10 mouse cellular contexts compared by ENCODE assay signal in genomic region chr16:73105496-73105895, GRCm38 (mm10).
DNase-seq lines count a peak whose midpoint lies in the region; ATAC-seq lines count a peak whose summit lies in the region.
"Had no signal": no experiment of that assay in that cellular context is flagged by ENCODE, and none has a peak within 500 bp of the region (broad histone marks: within the 10 kb centered on the region; RNA-seq: fewer than 3 reads in every experiment).

No protein-coding gene starts in this region.

- ATAC-seq in midbrain, embryonic 13.5 days, result peak; percentile 88
- no peak for ATAC-seq in midbrain, embryonic 11.5 days (ENCODE audit: low FRiP score)
- ATAC-seq in forebrain, embryonic 15.5 days (replicated peaks), result peak; percentile 82
- no peak for ATAC-seq in granulocyte monocyte progenitor cell, adult 5-6 weeks (replicated peaks; ENCODE audit: poor library complexity, severe bottlenecking)

- WGBS in midbrain, embryonic 13.5 days, result 53% methylated on average over 10 of the region's 10 CpGs
- WGBS in midbrain, embryonic 11.5 days, result 70% methylated on average over 10 of the region's 10 CpGs
- WGBS in forebrain, embryonic 15.5 days, result 32% methylated on average over 10 of the region's 10 CpGs

- intact Hi-C loops in heart, postnatal 25 days (cut with DNase I), result no loop called here

- DNase-seq in midbrain, embryonic 11.5 days (ENCODE audit: low spot score, missing footprints), result no peak
- peak; percentile 12 for DNase-seq in left cerebral cortex, adult 11 months (ENCODE audit: low spot score)
- no peak for DNase-seq in B cell, adult 2 months
- no peak for DNase-seq in heart, postnatal 25 days (ENCODE audit: low spot score)
- no peak for DNase-seq in urinary bladder, postnatal 25 days (ENCODE audit: low spot score)
- DNase-seq: embryo, embryonic 11 days; thymus, postnatal 4 days had no signal

- H3K9ac ChIP-seq in midbrain, embryonic 13.5 days (replicated peaks), result no peak overlapping the region
- no peak overlapping the region for H3K9ac ChIP-seq in midbrain, embryonic 11.5 days (ENCODE audit: low read length)
- H3K9ac ChIP-seq in forebrain, embryonic 15.5 days (replicated peaks), result 0 out of 2 replicates have a peak overlapping the region, but pooled peaks have one; percentile 5

- no peak overlapping the region for H3K4me3 ChIP-seq in midbrain, embryonic 13.5 days (replicated peaks)
- H3K4me3 ChIP-seq in midbrain, embryonic 11.5 days (ENCODE audit: low read depth, low read length), result no peak overlapping the region
- H3K4me3 ChIP-seq in forebrain, embryonic 15.5 days, result no peak overlapping the region

- no peaks in the 10 kb centered on the region for H3K9me3 ChIP-seq in midbrain, embryonic 13.5 days
- no peaks in the 10 kb centered on the region for H3K9me3 ChIP-seq in midbrain, embryonic 11.5 days (ENCODE audit: control insufficient read depth, low read length)
- no peaks in the 10 kb centered on the region for H3K9me3 ChIP-seq in forebrain, embryonic 15.5 days

- H3K27ac ChIP-seq in midbrain, embryonic 13.5 days, result peak overlapping the region; percentile 60
- no peak overlapping the region for H3K27ac ChIP-seq in midbrain, embryonic 11.5 days (ENCODE audit: low read depth, low read length)
- peak overlapping the region; percentile 53 for H3K27ac ChIP-seq in forebrain, embryonic 15.5 days (replicated peaks)

- no peaks in the 10 kb centered on the region for H3K27me3 ChIP-seq in midbrain, embryonic 13.5 days
- no peaks in the 10 kb centered on the region for H3K27me3 ChIP-seq in midbrain, embryonic 11.5 days (ENCODE audit: control insufficient read depth, insufficient read depth, low read length)
- H3K27me3 ChIP-seq in forebrain, embryonic 15.5 days, result no peaks in the 10 kb centered on the region

- H3K36me3 ChIP-seq in midbrain, embryonic 13.5 days, result no peaks in the 10 kb centered on the region
- H3K36me3 ChIP-seq in midbrain, embryonic 11.5 days (ENCODE audit: control insufficient read depth, insufficient read depth, low read length), result no peaks in the 10 kb centered on the region
- H3K36me3 ChIP-seq in forebrain, embryonic 15.5 days, result no peaks in the 10 kb centered on the region

- H3K4me1 ChIP-seq in midbrain, embryonic 13.5 days (replicated peaks), result peaks cover 23% of the 10 kb centered on the region
- no peaks in the 10 kb centered on the region for H3K4me1 ChIP-seq in midbrain, embryonic 11.5 days (ENCODE audit: control insufficient read depth, insufficient read depth, low read length)
- H3K4me1 ChIP-seq in forebrain, embryonic 15.5 days, result peaks cover 35% of the 10 kb centered on the region

- H3K4me2 ChIP-seq in midbrain, embryonic 13.5 days (replicated peaks), result no peak overlapping the region
- H3K4me2 ChIP-seq in midbrain, embryonic 11.5 days, result no peak overlapping the region
- no peak overlapping the region for H3K4me2 ChIP-seq in forebrain, embryonic 15.5 days (replicated peaks)

Comparison
In these comparisons a context has a peak if more than half of its experiments do, and no peak if none do; other contexts are left out.
1. ATAC-seq: peak in midbrain, embryonic 13.5 days (single experiment) and forebrain, embryonic 15.5 days (single experiment); none in midbrain, embryonic 11.5 days (single experiment) and granulocyte monocyte progenitor cell, adult 5-6 weeks (single experiment).